Mouse (Mus musculus): ENCODE measurements at regions not wholly inside any gene's neighbourhood (a gene's known extent, or its start where the extent isn't known, plus 50 kb on each side); places are given as distances from the start of the nearest gene placed in this dataset.

- no peak for DNase-seq (ENCODE audit: low spot score)
Observed at GRCm38 (mm10) chr9:34421956-34422355, 63.7 kb upstream of the Kirrel3 start.

GRCm38 (mm10) chr9:34423062-34423461, 62.6 kb upstream of the Kirrel3 start:
- DNase-seq (ENCODE audit: low spot score): no peak

GRCm38 (mm10) chr9:34426589-34426988, 59.1 kb upstream of the Kirrel3 start:
- DNase-seq (ENCODE audit: low spot score): peak; percentile 48

- DNase-seq (ENCODE audit: low spot score): no peak
Observed at GRCm38 (mm10) chr9:34427711-34428110, 58.0 kb upstream of the Kirrel3 start.
